Mouse (Mus musculus) ES-Bruce4 (cell line): ENCODE data around the gene Nrxn1.

Experiments
- CTCF ChIP-seq: IDR thresholded peaks from one replicate; pipeline ENCODE4 v1.8.1; 2011; ENCODE audit warnings: low read depth, low read length
- EP300 ChIP-seq: IDR thresholded peaks from 2 replicates; pipeline ENCODE4 v1.6.1; 2011; ENCODE audit warnings: low read depth, low read length; ENCODE audit not compliant: insufficient read depth

- TF ChIP-seq CTCF (no peak), EP300 (no peak)
Measured at GRCm38 (mm10) chr17:90394606-90395005, 698.3 kb downstream of the Nrxn1 start.
